Mouse (Mus musculus) hindbrain, embryonic 15.5 days (tissue): ENCODE measurements around the gene Tfap2e. TPM values are rescaled to one million over a fixed set of nuclear protein-coding genes. Genes with fewer than 3 reads are reported as not detected.

ENCODE experiments used
- ATAC-seq: fragments of 200-750 bp; cut with Nextera tagmentation; 2 replicates; pipeline ENCODE4 v1.8.0; 2017; ENCODE audit warnings: low read depth, moderate number of reproducible peaks, moderate TSS enrichment; ENCODE audit not compliant: low FRiP score
- H3K27ac ChIP-seq: fragments of 300-500 bp; sonication (generic); replicated peaks from 2 replicates; pipeline ENCODE4 v1.5.1; 2015; ENCODE audit warnings: mild to moderate bottlenecking, inconsistent platforms
- H3K27me3 ChIP-seq: fragments of 300-500 bp; sonication (generic); 2 replicates; pipeline ENCODE4 v1.6.1; 2015; ENCODE audit warnings: control low read depth, inconsistent platforms
- H3K36me3 ChIP-seq: fragments of 300-500 bp; sonication (generic); 2 replicates; pipeline ENCODE4 v1.6.1; 2015; ENCODE audit warnings: control low read depth, inconsistent platforms
- H3K4me1 ChIP-seq: fragments of 300-500 bp; sonication (generic); replicated peaks from 2 replicates; pipeline ENCODE4 v1.6.1; 2015; ENCODE audit warnings: control low read depth, inconsistent platforms
- H3K4me2 ChIP-seq: fragments of 300-500 bp; sonication (generic); 2 replicates; pipeline ENCODE4 v1.6.1; 2015; ENCODE audit warnings: moderate library complexity, mild to moderate bottlenecking, inconsistent platforms
- H3K4me3 ChIP-seq: fragments of 300-500 bp; sonication (generic); 2 replicates; pipeline ENCODE4 v1.5.1; 2015; ENCODE audit warnings: mild to moderate bottlenecking, inconsistent platforms
- H3K9ac ChIP-seq: fragments of 300-500 bp; sonication (generic); 2 replicates; pipeline ENCODE4 v1.6.1; 2015; ENCODE audit warnings: inconsistent platforms
- H3K9me3 ChIP-seq: fragments of 300-500 bp; sonication (generic); 2 replicates; pipeline ENCODE4 v1.6.1; 2016; ENCODE audit warnings: control low read depth, inconsistent platforms
- whole genome bisulfite sequencing: fragments of 180-500 bp; shearing (Covaris S2); methylation state at CpG from one replicate; pipeline ENCODE4 v1.1.7; 2015; 5-methylcytosine and 5-hydroxymethylcytosine counted together
- polyA plus RNA-seq: library from polyadenylated mRNA; unstranded; fragments of >200 nt; fragmentation: Nextera tagmentation; extraction: Ambion mirVana; gene quantifications from 2 replicates; pipeline ENCODE4 v1.2.1, GENCODE M21; 2015

The Tfap2e gene
- polyA plus RNA-seq, 1 experiment from 2014 or later: 0.32 TPM

GRCm38 (mm10) chr4:126750863-126751555, 15.0 kb upstream of the Tfap2e start:
- H3K4me2 ChIP-seq: peak overlapping the region; percentile 95
- H3K27ac ChIP-seq: no peak overlapping the region
- H3K27me3 ChIP-seq: no peaks in the 10 kb centered on the region
- no peaks in the 10 kb centered on the region for H3K9me3 ChIP-seq
- peak overlapping the region; percentile 81; the same call in 1 of the 2 replicates for H3K9ac ChIP-seq
- peaks cover 59% of the 10 kb centered on the region for H3K4me1 ChIP-seq
- H3K36me3 ChIP-seq: peaks cover 27% of the 10 kb centered on the region
- WGBS: 71% methylated on average over 8 of the region's 8 CpGs
- no peak for ATAC-seq
- peak overlapping the region; percentile 75 for H3K4me3 ChIP-seq

- no peaks in the 10 kb centered on the region for H3K9me3 ChIP-seq
- H3K27ac ChIP-seq: no peak overlapping the region
- H3K4me3 ChIP-seq: peak overlapping the region; percentile 12
- no peaks in the 10 kb centered on the region for H3K27me3 ChIP-seq
- ATAC-seq: no peak
- H3K4me1 ChIP-seq: peaks cover 55% of the 10 kb centered on the region
- H3K4me2 ChIP-seq: peak overlapping the region; percentile 95
- peaks cover 35% of the 10 kb centered on the region for H3K36me3 ChIP-seq
- WGBS: 65% methylated on average over 26 of the region's 26 CpGs
- no peak overlapping the region; the same call in 1 of the 2 replicates for H3K9ac ChIP-seq
These were observed 14.1 kb upstream of the Tfap2e start for GRCm38 (mm10) chr4:126750046-126750683.

- WGBS: 77% methylated on average over 11 of the region's 11 CpGs
- no peak overlapping the region for H3K27ac ChIP-seq
- peaks cover 41% of the 10 kb centered on the region for H3K36me3 ChIP-seq
- peak overlapping the region; percentile 95 for H3K4me2 ChIP-seq
- ATAC-seq: no peak
- H3K27me3 ChIP-seq: 0 out of 2 replicates have a peak, but pooled peaks cover 4% of the 10 kb centered on the region
- H3K4me3 ChIP-seq: peak overlapping the region; percentile 12
- H3K9ac ChIP-seq: no peak overlapping the region; the same call in 1 of the 2 replicates
- peaks cover 49% of the 10 kb centered on the region for H3K4me1 ChIP-seq
- H3K9me3 ChIP-seq: no peaks in the 10 kb centered on the region
These were observed 13.5 kb upstream of the Tfap2e start for GRCm38 (mm10) chr4:126749553-126749952.

GRCm38 (mm10) chr4:126748381-126748780, 12.3 kb upstream of the Tfap2e start:
- no peaks in the 10 kb centered on the region for H3K9me3 ChIP-seq
- WGBS: 94% methylated on average over 8 of the region's 8 CpGs
- H3K4me1 ChIP-seq: peaks cover 45% of the 10 kb centered on the region
- H3K9ac ChIP-seq: 0 out of 2 replicates have a peak overlapping the region, but pooled peaks have one; percentile 5
- peaks cover 46% of the 10 kb centered on the region for H3K36me3 ChIP-seq
- 0 out of 2 replicates have a peak, but pooled peaks cover 4% of the 10 kb centered on the region for H3K27me3 ChIP-seq
- no peak overlapping the region for H3K27ac ChIP-seq
- no peak overlapping the region for H3K4me3 ChIP-seq
- no peak for ATAC-seq
- H3K4me2 ChIP-seq: no peak overlapping the region

GRCm38 (mm10) chr4:126746194-126746840, 10.3 kb upstream of the Tfap2e start:
- no peak overlapping the region for H3K4me2 ChIP-seq
- H3K4me1 ChIP-seq: peaks cover 31% of the 10 kb centered on the region
- H3K9me3 ChIP-seq: no peaks in the 10 kb centered on the region
- peaks cover 46% of the 10 kb centered on the region for H3K36me3 ChIP-seq
- no peak overlapping the region for H3K27ac ChIP-seq
- no peak overlapping the region for H3K4me3 ChIP-seq
- 86% methylated on average over 10 of the region's 10 CpGs for WGBS
- H3K27me3 ChIP-seq: 0 out of 2 replicates have a peak, but pooled peaks cover 4% of the 10 kb centered on the region
- no peak for ATAC-seq
- H3K9ac ChIP-seq: no peak overlapping the region

GRCm38 (mm10) chr4:126745506-126746193, 9.6 kb upstream of the Tfap2e start:
- Histone ChIP-seq H3K27ac (no peak overlapping the region), H3K27me3 (0 out of 2 replicates have a peak, but pooled peaks cover 4% of the 10 kb centered on the region), H3K36me3 (peaks cover 46% of the 10 kb centered on the region), H3K4me3 (no peak overlapping the region), H3K4me2 (no peak overlapping the region), H3K9me3 (no peaks in the 10 kb centered on the region), H3K9ac (no peak overlapping the region), H3K4me1 (peaks cover 25% of the 10 kb centered on the region)
- no peak for ATAC-seq
- 36% methylated on average over 13 of the region's 13 CpGs for WGBS

GRCm38 (mm10) chr4:126744831-126745230, 8.8 kb upstream of the Tfap2e start:
- Histone ChIP-seq H3K4me2 (no peak overlapping the region), H3K27ac (no peak overlapping the region), H3K9me3 (no peaks in the 10 kb centered on the region), H3K27me3 (peaks cover 4% of the 10 kb centered on the region; the same call in 1 of the 2 replicates), H3K4me3 (no peak overlapping the region), H3K9ac (no peak overlapping the region), H3K4me1 (peaks cover 16% of the 10 kb centered on the region), H3K36me3 (peaks cover 44% of the 10 kb centered on the region)
- no peak for ATAC-seq
- 86% methylated on average over 14 of the region's 14 CpGs for WGBS

- Histone ChIP-seq H3K9ac (no peak overlapping the region), H3K4me3 (no peak overlapping the region), H3K27ac (no peak overlapping the region), H3K27me3 (peaks cover 14% of the 10 kb centered on the region), H3K4me2 (no peak overlapping the region), H3K9me3 (no peaks in the 10 kb centered on the region), H3K4me1 (peaks cover 5% of the 10 kb centered on the region), H3K36me3 (peaks cover 38% of the 10 kb centered on the region)
- 11% methylated on average over 11 of the region's 11 CpGs for WGBS
- ATAC-seq: no peak
These were observed 7.7 kb upstream of the Tfap2e start for GRCm38 (mm10) chr4:126743713-126744112.

- Histone ChIP-seq H3K36me3 (peaks cover 32% of the 10 kb centered on the region), H3K27me3 (peaks cover 21% of the 10 kb centered on the region)
- 56% methylated on average over 2 of the region's 2 CpGs for WGBS
These were observed 6.9 kb upstream of the Tfap2e start for GRCm38 (mm10) chr4:126742976-126743375.

GRCm38 (mm10) chr4:126741448-126741847, 5.4 kb upstream of the Tfap2e start:
- Histone ChIP-seq H3K4me1 (no peaks in the 10 kb centered on the region), H3K27me3 (peaks cover 37% of the 10 kb centered on the region), H3K4me2 (no peak overlapping the region)

More at GRCm38 (mm10) chr4:126742976-126743375, 6.9 kb upstream of the Tfap2e start:
- Histone ChIP-seq H3K4me3 (no peak overlapping the region), H3K4me1 (no peaks in the 10 kb centered on the region), H3K9me3 (no peaks in the 10 kb centered on the region), H3K27ac (no peak overlapping the region), H3K4me2 (no peak overlapping the region), H3K9ac (no peak overlapping the region)
- no peak for ATAC-seq

GRCm38 (mm10) chr4:126739966-126740676, 4.1 kb upstream of the Tfap2e start:
- Histone ChIP-seq H3K4me1 (peaks cover 12% of the 10 kb centered on the region), H3K27me3 (peaks cover 49% of the 10 kb centered on the region), H3K9me3 (no peaks in the 10 kb centered on the region), H3K9ac (no peak overlapping the region), H3K4me2 (no peak overlapping the region), H3K36me3 (peaks cover 11% of the 10 kb centered on the region), H3K4me3 (no peak overlapping the region), H3K27ac (no peak overlapping the region)
- 19% methylated on average over 10 of the region's 10 CpGs for WGBS
- ATAC-seq: no peak

More at GRCm38 (mm10) chr4:126741448-126741847, 5.4 kb upstream of the Tfap2e start:
- Histone ChIP-seq H3K9ac (no peak overlapping the region), H3K4me3 (no peak overlapping the region), H3K27ac (no peak overlapping the region), H3K36me3 (peaks cover 23% of the 10 kb centered on the region), H3K9me3 (no peaks in the 10 kb centered on the region)
- no peak for ATAC-seq
- WGBS: 4% methylated on average over 12 of the region's 12 CpGs
